Comparison of ENCODE assay signal across 22 mouse cellular contexts in genomic region chr6:68302133-68302532, GRCm38 (mm10).
A peak's percentile ranks its signal among the peaks of the same experiment; 100 is the strongest.
DNase-seq lines count a peak whose midpoint lies in the region; ATAC-seq and TF ChIP-seq lines count a peak whose summit lies in the region.
"Had no signal": no experiment of that assay in that cellular context is flagged by ENCODE, and none has a peak within 500 bp of the region (broad histone marks: within the 10 kb centered on the region; RNA-seq: fewer than 3 reads in every experiment).

No protein-coding gene starts in this region.

- WGBS in kidney, adult 2 months: 78% methylated on average over 1 of the region's 1 CpGs
- 83% methylated on average over 1 of the region's 1 CpGs for WGBS in kidney, embryonic 16.5 days
- WGBS in lung, adult 2 months: 90% methylated on average over 1 of the region's 1 CpGs

- peak; percentile 4 for DNase-seq in kidney, adult 2 months
- peak; percentile 22 for DNase-seq in lung, postnatal 36 days
- no peak for DNase-seq in lung, adult 2 months
- DNase-seq in cerebellum, adult 9-10 months: no peak
- DNase-seq in cerebellum, adult 18-20 months: no peak
- DNase-seq: adrenal gland, adult 2 months; adrenal gland, postnatal 14 days; cerebellum, adult 11 months; cerebellum, adult 9-11 months; cerebellum, postnatal 25 days; forebrain, postnatal 0 days; gastrocnemius, adult 2 months; gastrocnemius, postnatal 14 days; heart, adult 11 months had no signal

- no peak for TF ChIP-seq POLR2A in kidney, adult 2 months (IDR thresholded peaks at IDR 0.05; ENCODE audit: low read depth, low read length)
- TF ChIP-seq POLR2A in lung, adult 2 months (IDR thresholded peaks at IDR 0.05; ENCODE audit: borderline replicate concordance, extremely low read depth, low read depth, low read length): no peak

- H3K4me3 ChIP-seq in kidney, adult 2 months (ENCODE audit: insufficient read depth, low read depth, low read length): no peak overlapping the region
- H3K4me3 ChIP-seq in kidney, embryonic 16.5 days (ENCODE audit: low read length): no peak overlapping the region
- no peak overlapping the region for H3K4me3 ChIP-seq in lung, adult 2 months (replicated peaks; ENCODE audit: extremely low read depth, low read depth, low read length)
- H3K4me3 ChIP-seq: embryonic facial prominence, embryonic 12.5 days; embryonic facial prominence, embryonic 15.5 days; gastrocnemius, adult 2 months; hindbrain, embryonic 12.5 days; hindbrain, embryonic 15.5 days had no signal

- H3K27ac ChIP-seq in kidney, adult 2 months (ENCODE audit: insufficient read depth, low read depth, low read length): no peak overlapping the region
- no peak overlapping the region for H3K27ac ChIP-seq in kidney, embryonic 16.5 days (ENCODE audit: low read length)
- H3K27ac ChIP-seq: embryonic facial prominence, embryonic 12.5 days; embryonic facial prominence, embryonic 15.5 days; gastrocnemius, adult 2 months; hindbrain, embryonic 12.5 days; hindbrain, embryonic 15.5 days had no signal

- no peaks in the 10 kb centered on the region for H3K27me3 ChIP-seq in kidney, adult 2 months (replicated peaks; ENCODE audit: control insufficient read depth, insufficient read depth, low read length)
- H3K27me3 ChIP-seq in kidney, embryonic 16.5 days (ENCODE audit: insufficient read depth, low read length): no peaks in the 10 kb centered on the region
- H3K27me3 ChIP-seq: embryonic facial prominence, embryonic 12.5 days; embryonic facial prominence, embryonic 15.5 days; hindbrain, embryonic 12.5 days; hindbrain, embryonic 15.5 days had no signal

- no peak overlapping the region for H3K9ac ChIP-seq in kidney, embryonic 16.5 days (replicated peaks; ENCODE audit: low read length)
- H3K9ac ChIP-seq: embryonic facial prominence, embryonic 12.5 days; embryonic facial prominence, embryonic 15.5 days; forebrain, postnatal 0 days; hindbrain, embryonic 12.5 days; hindbrain, embryonic 15.5 days had no signal

- H3K36me3 ChIP-seq in kidney, adult 2 months (ENCODE audit: control insufficient read depth, insufficient read depth, low read length): no peaks in the 10 kb centered on the region
- no peaks in the 10 kb centered on the region for H3K36me3 ChIP-seq in kidney, embryonic 16.5 days (ENCODE audit: insufficient read depth, low read length)
- H3K36me3 ChIP-seq: embryonic facial prominence, embryonic 12.5 days; embryonic facial prominence, embryonic 15.5 days; hindbrain, embryonic 12.5 days; hindbrain, embryonic 15.5 days had no signal

- H3K9me3 ChIP-seq in kidney, embryonic 16.5 days (ENCODE audit: low read length): no peaks in the 10 kb centered on the region
- H3K9me3 ChIP-seq: embryonic facial prominence, embryonic 12.5 days; embryonic facial prominence, embryonic 15.5 days; hindbrain, embryonic 12.5 days; hindbrain, embryonic 15.5 days had no signal

- no peak for TF ChIP-seq CTCF in kidney, adult 2 months (conservative IDR thresholded peaks at IDR 0.05; ENCODE audit: insufficient read depth, insufficient read length, low read depth, low read length)
- no peak for TF ChIP-seq CTCF in lung, adult 2 months (IDR thresholded peaks at IDR 0.05; ENCODE audit: insufficient read depth, low read length)

- no peak overlapping the region for H3K4me2 ChIP-seq in kidney, embryonic 16.5 days (replicated peaks; ENCODE audit: low read depth, low read length)
- H3K4me2 ChIP-seq: embryonic facial prominence, embryonic 12.5 days; embryonic facial prominence, embryonic 15.5 days; heart, embryonic 11.5 days; hindbrain, embryonic 12.5 days; hindbrain, embryonic 15.5 days had no signal

- no peaks in the 10 kb centered on the region for H3K4me1 ChIP-seq in kidney, adult 2 months (ENCODE audit: control insufficient read depth, insufficient read depth, low read length)
- no peaks in the 10 kb centered on the region for H3K4me1 ChIP-seq in kidney, embryonic 16.5 days (ENCODE audit: insufficient read depth, low read length)
- H3K4me1 ChIP-seq in lung, adult 2 months (ENCODE audit: control insufficient read depth, insufficient read depth, low read length): no peaks in the 10 kb centered on the region
- H3K4me1 ChIP-seq: embryonic facial prominence, embryonic 12.5 days; embryonic facial prominence, embryonic 15.5 days; hindbrain, embryonic 12.5 days; hindbrain, embryonic 15.5 days had no signal

- ATAC-seq in kidney, embryonic 16.5 days (ENCODE audit: low FRiP score, low TSS enrichment): no peak
- 0 out of 2 replicates have a peak, but pooled peaks have one; percentile 26 for ATAC-seq in neutrophil, adult 5-6 weeks (ENCODE audit: extremely low read depth, insufficient number of reproducible peaks, low FRiP score, poor library complexity, severe bottlenecking)
- ATAC-seq: forebrain, embryonic 14.5 days; forebrain, postnatal 0 days had no signal

Comparison
In these comparisons a context has a peak if more than half of its experiments do, and no peak if none do; other contexts are left out.
1. DNase-seq: peak in kidney, adult 2 months (single experiment) and lung, postnatal 36 days (single experiment); none in lung, adult 2 months (single experiment), cerebellum, adult 9-10 months (single experiment) and cerebellum, adult 18-20 months (0 of 2).